Mouse (Mus musculus): ENCODE results near the gene Kat6b. TPM values are rescaled to one million over a fixed set of nuclear protein-coding genes. Genes with fewer than 3 reads are reported as not detected.
"Not testable (repeated sequence)": the region's sequence is repeated elsewhere in the genome, so short reads cannot be mapped to it uniquely, and the experiment has no call there.

The Kat6b gene
- polyA plus RNA-seq, 1 experiment from 2014 or later: 12.0 TPM

- H3K36me3 ChIP-seq: peaks cover 12% of the 10 kb centered on the region
- no peaks in the 10 kb centered on the region for H3K9me3 ChIP-seq
- no peak overlapping the region for H3K27ac ChIP-seq
- ATAC-seq (ENCODE audit: borderline replicate concordance, extremely low read depth, low FRiP score, low TSS enrichment): 0 out of 2 replicates have a peak, but pooled peaks have one; percentile 55
- 0 out of 2 replicates have a peak, but pooled peaks cover 9% of the 10 kb centered on the region for H3K4me1 ChIP-seq
- H3K4me2 ChIP-seq: peak overlapping the region; percentile 27
- no peak overlapping the region for H3K4me3 ChIP-seq
- no peaks in the 10 kb centered on the region for H3K27me3 ChIP-seq
- H3K9ac ChIP-seq: no peak overlapping the region
- 28% methylated on average over 5 of the region's 5 CpGs for WGBS
These were observed 178.4 kb downstream of the Kat6b start for GRCm38 (mm10) chr14:21659652-21660051.

- Histone ChIP-seq H3K4me3 (no peak overlapping the region), H3K27ac (no peak overlapping the region), H3K4me1 (0 out of 2 replicates have a peak, but pooled peaks cover 9% of the 10 kb centered on the region), H3K9me3 (no peaks in the 10 kb centered on the region), H3K36me3 (peaks cover 16% of the 10 kb centered on the region), H3K27me3 (no peaks in the 10 kb centered on the region), H3K4me2 (no peak overlapping the region), H3K9ac (no peak overlapping the region)
- 74% methylated on average over 8 of the region's 8 CpGs for WGBS
- ATAC-seq (ENCODE audit: borderline replicate concordance, extremely low read depth, low FRiP score, low TSS enrichment): no peak
These were observed 181.4 kb downstream of the Kat6b start for GRCm38 (mm10) chr14:21662465-21663142.

- Histone ChIP-seq H3K27me3 (no peaks in the 10 kb centered on the region), H3K9ac (no peak overlapping the region), H3K4me2 (no peak overlapping the region), H3K4me1 (peaks cover 19% of the 10 kb centered on the region), H3K36me3 (peaks cover 26% of the 10 kb centered on the region), H3K9me3 (no peaks in the 10 kb centered on the region), H3K27ac (peak overlapping the region; percentile 32), H3K4me3 (no peak overlapping the region)
- peak; percentile 69 for ATAC-seq (ENCODE audit: borderline replicate concordance, extremely low read depth, low FRiP score, low TSS enrichment)
- 51% methylated on average over 11 of the region's 11 CpGs for WGBS
These were observed 188.0 kb downstream of the Kat6b start for GRCm38 (mm10) chr14:21669218-21669617.

GRCm38 (mm10) chr14:21669633-21670421, 188.6 kb downstream of the Kat6b start:
- Histone ChIP-seq H3K4me2 (no peak overlapping the region), H3K27ac (peak overlapping the region; percentile 32; the same call in 1 of the 2 replicates), H3K4me1 (peaks cover 23% of the 10 kb centered on the region), H3K27me3 (no peaks in the 10 kb centered on the region), H3K9ac (no peak overlapping the region), H3K4me3 (no peak overlapping the region), H3K9me3 (no peaks in the 10 kb centered on the region), H3K36me3 (peaks cover 20% of the 10 kb centered on the region; the same call in 1 of the 2 replicates)
- 46% methylated on average over 11 of the region's 11 CpGs for WGBS
- peak; percentile 94 for ATAC-seq (ENCODE audit: borderline replicate concordance, extremely low read depth, low FRiP score, low TSS enrichment)

- H3K27ac ChIP-seq; H3K4me3 ChIP-seq; ATAC-seq (ENCODE audit: borderline replicate concordance, extremely low read depth, low FRiP score, low TSS enrichment); H3K27me3 ChIP-seq; H3K9me3 ChIP-seq; H3K4me2 ChIP-seq; H3K9ac ChIP-seq: not testable (repeated sequence)
- Histone ChIP-seq H3K4me1 (peaks cover 23% of the 10 kb centered on the region), H3K36me3 (peaks cover 19% of the 10 kb centered on the region; the same call in 1 of the 2 replicates)
- 91% methylated on average over 15 of the region's 15 CpGs for WGBS
These were observed 189.3 kb downstream of the Kat6b start for GRCm38 (mm10) chr14:21670422-21671006.

- Histone ChIP-seq H3K4me1 (peaks cover 23% of the 10 kb centered on the region), H3K27me3 (no peaks in the 10 kb centered on the region), H3K9ac (no peak overlapping the region), H3K4me2 (no peak overlapping the region), H3K4me3 (no peak overlapping the region), H3K27ac (no peak overlapping the region), H3K36me3 (peaks cover 17% of the 10 kb centered on the region; the same call in 1 of the 2 replicates), H3K9me3 (no peaks in the 10 kb centered on the region)
- ATAC-seq (ENCODE audit: borderline replicate concordance, extremely low read depth, low FRiP score, low TSS enrichment): no peak
- 69% methylated on average over 4 of the region's 4 CpGs for WGBS
These were observed 191.9 kb downstream of the Kat6b start for GRCm38 (mm10) chr14:21673100-21673499.

GRCm38 (mm10) chr14:21674471-21674870, 193.2 kb downstream of the Kat6b start:
- no peaks in the 10 kb centered on the region for H3K27me3 ChIP-seq
- H3K27ac ChIP-seq: no peak overlapping the region
- H3K4me2 ChIP-seq: no peak overlapping the region
- H3K36me3 ChIP-seq: peaks cover 7% of the 10 kb centered on the region; the same call in 1 of the 2 replicates
- no peak overlapping the region for H3K9ac ChIP-seq
- H3K9me3 ChIP-seq: no peaks in the 10 kb centered on the region
- H3K4me1 ChIP-seq: peaks cover 16% of the 10 kb centered on the region
- no peak for ATAC-seq (ENCODE audit: borderline replicate concordance, extremely low read depth, low FRiP score, low TSS enrichment)
- no peak overlapping the region for H3K4me3 ChIP-seq
- 51% methylated on average over 5 of the region's 5 CpGs for WGBS

- Histone ChIP-seq H3K4me1 (peaks cover 16% of the 10 kb centered on the region; the same call in 1 of the 2 replicates), H3K4me2 (no peak overlapping the region), H3K27ac (no peak overlapping the region), H3K9me3 (no peaks in the 10 kb centered on the region), H3K4me3 (no peak overlapping the region), H3K36me3 (no peaks in the 10 kb centered on the region), H3K27me3 (no peaks in the 10 kb centered on the region), H3K9ac (no peak overlapping the region)
- no peak for ATAC-seq (ENCODE audit: borderline replicate concordance, extremely low read depth, low FRiP score, low TSS enrichment)
- WGBS: 76% methylated on average over 2 of the region's 2 CpGs
These were observed 195.0 kb downstream of the Kat6b start for GRCm38 (mm10) chr14:21676223-21676622.

- Histone ChIP-seq H3K27ac (no peak overlapping the region), H3K9me3 (no peaks in the 10 kb centered on the region), H3K4me1 (peaks cover 22% of the 10 kb centered on the region; the same call in 1 of the 2 replicates), H3K4me3 (no peak overlapping the region), H3K27me3 (no peaks in the 10 kb centered on the region), H3K4me2 (no peak overlapping the region), H3K36me3 (no peaks in the 10 kb centered on the region), H3K9ac (no peak overlapping the region)
- ATAC-seq (ENCODE audit: borderline replicate concordance, extremely low read depth, low FRiP score, low TSS enrichment): no peak; the same call in 1 of the 2 replicates
- 41% methylated on average over 7 of the region's 7 CpGs for WGBS
These were observed 197.5 kb downstream of the Kat6b start for GRCm38 (mm10) chr14:21678509-21679285.

- no peaks in the 10 kb centered on the region for H3K9me3 ChIP-seq
- no peaks in the 10 kb centered on the region for H3K27me3 ChIP-seq
- H3K4me1 ChIP-seq: peaks cover 17% of the 10 kb centered on the region; the same call in 1 of the 2 replicates
- WGBS: 30% methylated on average over 8 of the region's 8 CpGs
- H3K4me2 ChIP-seq: no peak overlapping the region
- no peak overlapping the region for H3K4me3 ChIP-seq
- H3K36me3 ChIP-seq: no peaks in the 10 kb centered on the region
- H3K9ac ChIP-seq: no peak overlapping the region
- ATAC-seq (ENCODE audit: borderline replicate concordance, extremely low read depth, low FRiP score, low TSS enrichment): no peak
- H3K27ac ChIP-seq: no peak overlapping the region; the same call in 1 of the 2 replicates
These were observed 198.5 kb downstream of the Kat6b start for GRCm38 (mm10) chr14:21679631-21680201.

GRCm38 (mm10) chr14:21682681-21683129, 201.5 kb downstream of the Kat6b start:
- Histone ChIP-seq H3K36me3 (no peaks in the 10 kb centered on the region), H3K9ac (no peak overlapping the region), H3K9me3 (no peaks in the 10 kb centered on the region), H3K4me1 (peaks cover 29% of the 10 kb centered on the region), H3K4me2 (peak overlapping the region; percentile 46), H3K27me3 (peaks cover 17% of the 10 kb centered on the region; the same call in 1 of the 2 replicates), H3K27ac (no peak overlapping the region), H3K4me3 (peak overlapping the region; percentile 6; the same call in 1 of the 2 replicates)
- peak; percentile 50; the same call in 1 of the 2 replicates for ATAC-seq (ENCODE audit: borderline replicate concordance, extremely low read depth, low FRiP score, low TSS enrichment)
- WGBS: 0% methylated on average over 9 of the region's 9 CpGs

Data from lung, embryonic 15.5 days (tissue).